Mouse (Mus musculus) MN1 (cell line): ENCODE results near the gene Cyb5b.
"Not testable (repeated sequence)": the region's sequence is repeated elsewhere in the genome, so short reads cannot be mapped to it uniquely, and the experiment has no call there.

Experiments used
- DNase-seq: peaks from one replicate; pipeline ENCODE4 v3.0.0-alpha.2; 2016; ENCODE audit warnings: low spot score

Cyb5b gene

GRCm38 (mm10) chr8:107172969-107173645 lies 22.7 kb downstream of the Cyb5b start:
- peak; percentile 76 for DNase-seq

- no peak for DNase-seq
Measured at GRCm38 (mm10) chr8:107181122-107181521, 30.7 kb downstream of the Cyb5b start.

- DNase-seq: no peak
Measured at GRCm38 (mm10) chr8:107184996-107185395, 34.6 kb downstream of the Cyb5b start.

- DNase-seq: no peak
Measured at GRCm38 (mm10) chr8:107186659-107187390, 36.4 kb downstream of the Cyb5b start.

GRCm38 (mm10) chr8:107187631-107188030 lies 37.2 kb downstream of the Cyb5b start:
- no peak for DNase-seq

GRCm38 (mm10) chr8:107192631-107193030 lies 42.2 kb downstream of the Cyb5b start:
- no peak for DNase-seq

- no peak for DNase-seq
Measured at GRCm38 (mm10) chr8:107193331-107193730, 42.9 kb downstream of the Cyb5b start.

GRCm38 (mm10) chr8:107194786-107195451 lies 44.5 kb downstream of the Cyb5b start:
- DNase-seq: no peak

GRCm38 (mm10) chr8:107197901-107198826 lies 47.7 kb downstream of the Cyb5b start:
- no peak for DNase-seq

- peak; percentile 25 for DNase-seq
Measured at GRCm38 (mm10) chr8:107205164-107205563, 54.7 kb downstream of the Cyb5b start.

GRCm38 (mm10) chr8:107205701-107206561 lies 55.5 kb downstream of the Cyb5b start:
- peak; percentile 97 for DNase-seq

GRCm38 (mm10) chr8:107206782-107207525 lies 56.5 kb downstream of the Cyb5b start:
- DNase-seq: peak; percentile 73

- DNase-seq: no peak
Measured at GRCm38 (mm10) chr8:107209185-107209584, 58.7 kb downstream of the Cyb5b start.

GRCm38 (mm10) chr8:107212006-107212405 lies 61.6 kb downstream of the Cyb5b start:
- DNase-seq: no peak

- DNase-seq: not testable (repeated sequence)
Measured at GRCm38 (mm10) chr8:107217230-107217629, 66.8 kb downstream of the Cyb5b start.

- no peak for DNase-seq
Measured at GRCm38 (mm10) chr8:107218091-107218490, 67.7 kb downstream of the Cyb5b start.

GRCm38 (mm10) chr8:107219078-107219477 lies 68.6 kb downstream of the Cyb5b start:
- DNase-seq: no peak

- DNase-seq: peak; percentile 74
Measured at GRCm38 (mm10) chr8:107221924-107222851, 71.7 kb downstream of the Cyb5b start.

GRCm38 (mm10) chr8:107226183-107226582 lies 75.7 kb downstream of the Cyb5b start:
- DNase-seq: peak; percentile 62
